Mouse (Mus musculus) CH12F3 (cell line): ENCODE measurements around the gene Dusp18.

Experiments
- in situ Hi-C: fragments of 300-500 bp; cut with MboI; formaldehyde crosslinking; loops from 2 replicates; pipeline ENCODE4 v1.14.3; 2020; ENCODE audit warnings: low sequenced_read_pairs

Dusp18 gene

DNA sequence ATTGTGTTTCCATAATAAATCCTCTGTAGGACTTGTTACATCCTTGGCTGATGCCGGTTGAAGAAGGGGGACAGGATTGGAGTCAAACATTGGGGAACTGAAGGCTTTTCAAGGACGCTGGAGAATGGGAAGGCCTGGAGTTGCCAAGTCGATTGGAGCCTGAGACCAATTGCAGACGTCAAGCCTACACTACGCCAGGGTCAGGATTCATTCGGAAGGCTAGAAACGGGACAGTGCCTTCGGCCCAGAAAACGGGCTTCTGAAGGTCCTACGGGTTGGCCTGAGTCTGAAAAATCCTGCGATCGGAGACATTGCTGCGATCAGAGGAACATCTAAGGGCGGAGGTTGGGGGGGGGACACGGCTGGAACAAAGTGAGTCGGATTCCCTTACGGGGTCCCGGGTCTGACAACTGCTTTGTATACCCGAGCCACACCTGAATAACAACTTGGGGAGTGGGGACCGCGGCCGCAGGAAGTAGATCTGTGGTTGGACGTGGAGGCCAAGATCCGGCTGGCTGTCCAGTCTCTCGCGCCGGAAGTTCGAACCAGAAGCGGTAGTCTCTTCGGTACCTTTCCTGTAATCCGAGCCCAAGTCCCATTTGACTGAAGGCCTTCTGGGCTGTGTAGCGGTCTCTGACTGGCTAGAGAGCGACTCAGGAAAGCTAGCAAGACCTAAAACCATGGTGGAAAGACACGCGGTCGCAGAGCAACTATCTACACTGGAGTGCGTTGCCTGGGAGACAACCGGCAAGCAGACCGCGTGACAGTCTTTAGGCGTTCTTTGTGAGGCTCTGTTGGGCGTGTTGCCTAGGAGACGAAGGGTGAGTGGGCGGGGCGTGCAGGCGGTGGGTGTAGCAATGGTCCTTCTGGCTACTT is at the start of gene Dusp18, which contains the start of gene 4921536K21Rik:
Gene Dusp18, plus strand, starts transcription at position 835 of the 876 bp plus-strand sequence.
Gene 4921536K21Rik, minus strand, starts transcription at position 693 of the 876 bp plus-strand sequence.
- in situ Hi-C loops = no loop called here

DNA sequence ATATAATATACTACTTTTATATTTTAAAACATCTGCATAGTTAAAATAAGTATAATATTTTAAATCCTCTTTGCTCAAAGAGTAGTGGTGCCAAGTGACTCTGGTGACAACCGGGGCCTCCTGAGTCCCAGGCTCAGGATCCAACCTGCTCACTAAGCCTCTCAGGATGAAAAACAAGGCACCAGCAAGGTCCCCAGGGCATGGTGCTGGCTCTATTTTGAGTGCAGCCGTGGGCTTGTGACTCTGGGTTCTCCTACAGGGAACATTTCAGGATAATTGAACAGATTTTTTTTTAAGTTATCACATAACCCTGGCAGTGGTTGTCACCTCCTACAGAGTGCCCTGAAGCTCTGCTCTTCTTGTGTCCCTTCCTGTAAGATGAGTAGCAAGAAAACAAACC is 48.7 kb upstream of the Dusp18 start:
- in situ Hi-C loops = no loop called here

DNA sequence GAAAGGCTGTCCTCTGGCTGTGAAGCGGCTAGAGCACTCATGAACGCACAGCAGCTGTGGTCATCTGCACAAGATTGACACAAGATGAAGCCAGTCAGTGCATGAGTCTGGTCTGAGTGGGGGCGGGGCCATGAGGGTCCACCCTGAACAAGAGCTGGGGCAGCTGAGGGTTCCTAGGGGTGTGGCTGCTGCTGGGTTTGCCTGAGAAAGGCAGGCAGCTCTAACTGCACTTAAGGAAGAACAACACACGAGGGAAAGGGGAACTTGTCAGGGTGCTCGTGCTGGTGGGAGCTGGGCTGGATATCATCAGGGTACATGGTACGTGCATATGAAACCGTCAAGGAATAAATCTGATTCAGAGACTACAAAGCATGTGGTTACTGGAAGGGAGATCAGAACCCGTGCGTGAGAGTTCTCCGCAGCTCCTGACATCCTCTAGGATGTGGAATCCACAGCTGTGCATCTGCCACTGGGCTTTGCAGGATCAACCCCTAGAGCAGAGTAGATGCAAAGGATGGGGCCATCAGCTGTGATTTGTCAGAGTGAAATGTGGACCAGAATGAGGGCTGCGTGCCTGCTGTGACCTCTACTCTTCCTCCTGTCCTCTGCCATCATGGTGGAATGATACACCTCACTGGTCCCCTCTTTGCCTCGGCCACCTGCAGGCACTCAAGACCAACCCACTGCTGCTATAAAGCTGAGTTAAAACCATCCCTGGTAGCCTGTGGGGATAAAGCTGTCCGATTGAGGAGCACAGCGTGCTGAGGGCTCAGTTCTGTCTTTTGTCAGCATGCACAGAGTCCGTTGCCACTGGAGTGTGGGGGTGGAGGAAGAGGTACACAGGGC is 45.3 kb upstream of the Dusp18 start:
- in situ Hi-C loops = no loop called here

DNA sequence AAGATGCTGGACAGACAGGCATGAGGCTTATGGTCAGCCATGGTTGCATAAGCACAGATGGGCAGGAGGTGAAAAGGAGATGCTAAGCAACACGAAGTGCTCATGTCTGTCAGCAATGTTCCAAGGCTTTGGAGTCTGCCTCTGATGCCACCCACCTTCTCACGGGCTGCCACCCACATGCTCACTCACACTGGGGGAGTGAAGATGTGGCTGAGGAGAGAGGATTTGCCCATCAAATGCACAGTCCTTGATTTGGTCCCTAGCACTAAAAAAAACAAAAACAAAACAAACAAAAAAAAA is 44.8 kb upstream of the Dusp18 start:
- in situ Hi-C loops = no loop called here

DNA sequence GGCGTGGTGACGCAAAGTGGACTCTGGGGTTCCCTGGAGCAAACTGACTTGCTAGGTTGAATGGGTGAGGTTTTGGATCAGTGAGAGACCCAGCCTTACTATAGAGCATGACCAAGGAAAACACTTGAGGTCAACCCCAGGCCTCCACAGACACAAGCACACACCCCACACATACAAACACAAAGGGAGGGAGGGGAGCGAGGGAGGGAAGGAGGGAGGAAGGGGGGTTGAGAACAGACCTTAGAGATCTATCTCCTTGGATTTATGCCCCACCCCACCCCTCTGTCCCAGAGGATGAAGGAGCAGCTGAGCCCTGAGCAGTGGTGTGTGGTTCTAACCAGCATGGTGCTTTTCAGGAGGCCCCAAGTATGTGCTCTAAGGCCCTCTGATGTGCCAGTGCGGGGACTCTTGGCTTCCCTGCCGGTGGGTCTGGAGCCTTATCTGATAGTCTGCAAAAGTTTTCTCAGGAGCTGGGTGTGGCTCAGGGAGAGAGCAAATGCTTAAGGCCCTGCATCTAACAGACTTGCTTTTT is 44.2 kb upstream of the Dusp18 start:
- in situ Hi-C loops = no loop called here

- in situ Hi-C loops = no loop called here
These were observed 43.2 kb upstream of the Dusp18 start for GRCm38 (mm10) chr11:3851872-3852271.

GRCm38 (mm10) chr11:3853031-3853430 is 42.0 kb upstream of the Dusp18 start:
- in situ Hi-C loops = no loop called here

DNA sequence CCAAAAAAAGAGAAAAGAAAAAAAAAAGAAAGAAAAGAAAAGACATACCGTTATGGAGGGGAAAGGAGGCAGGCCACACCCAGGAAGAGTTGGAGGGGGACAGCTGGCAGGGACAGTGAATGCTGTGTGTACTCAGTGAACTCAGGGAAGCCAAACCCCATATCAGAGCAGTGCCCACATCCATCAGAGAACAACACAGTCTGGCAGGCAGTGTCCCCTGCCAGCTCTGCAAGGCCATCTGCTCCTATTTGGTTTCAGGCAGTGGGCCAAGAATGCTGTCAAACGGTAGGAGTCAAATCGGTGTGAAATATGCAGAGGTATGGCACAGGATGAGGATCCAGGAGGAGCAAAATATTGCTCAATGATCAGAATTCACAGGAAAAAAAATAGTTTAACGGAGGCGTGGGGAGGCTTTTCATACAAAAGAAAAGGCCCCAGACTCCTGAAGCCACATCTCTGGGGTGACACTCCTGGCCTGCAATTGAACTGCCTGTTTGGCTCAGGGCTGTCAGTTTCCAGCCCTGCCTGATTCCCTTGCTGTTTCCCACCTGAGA is 41.5 kb upstream of the Dusp18 start:
- in situ Hi-C loops = no loop called here

DNA sequence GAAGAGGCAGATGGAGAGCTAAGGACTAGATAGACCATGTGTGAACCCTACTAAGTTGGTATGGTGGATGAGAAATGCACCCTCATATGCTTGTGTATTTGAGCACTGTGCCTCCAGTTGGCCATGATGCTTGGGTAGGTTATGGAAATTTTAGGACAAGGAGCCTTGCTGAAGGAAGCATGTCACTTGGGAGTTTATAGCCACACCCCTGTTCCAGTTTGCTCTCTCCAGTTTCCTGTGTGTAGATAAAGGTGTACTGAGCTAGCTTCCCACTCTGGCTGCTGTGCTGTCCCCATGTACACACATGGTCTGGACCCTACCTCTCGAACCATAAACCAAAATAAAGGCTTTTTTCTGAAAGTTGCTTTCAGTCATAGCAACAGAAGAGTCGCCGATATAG is 40.9 kb upstream of the Dusp18 start:
- in situ Hi-C loops = no loop called here

DNA sequence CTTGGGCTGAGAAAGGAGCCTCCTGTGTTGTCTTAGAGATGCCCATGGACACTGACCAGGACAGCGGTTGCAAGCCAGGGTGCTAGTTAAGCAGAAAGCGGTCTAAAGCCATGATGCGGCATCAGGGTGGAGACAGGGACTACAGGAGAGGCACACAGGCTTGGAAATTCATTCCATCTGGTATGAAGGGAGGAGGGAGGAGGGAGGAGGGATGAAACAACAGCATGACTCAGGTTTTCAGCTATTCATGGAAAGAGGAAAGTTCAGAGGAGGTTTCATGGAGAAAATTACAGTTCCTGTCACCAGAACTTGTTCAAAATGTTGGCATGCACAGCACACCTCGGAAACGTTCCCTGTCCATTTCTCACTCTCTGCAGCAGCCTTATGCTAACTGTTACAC is 39.2 kb upstream of the Dusp18 start:
- in situ Hi-C loops = no loop called here

- in situ Hi-C loops = no loop called here
These were observed 37.1 kb upstream of the Dusp18 start for GRCm38 (mm10) chr11:3857902-3858301.

GRCm38 (mm10) chr11:3859778-3860177 is 35.3 kb upstream of the Dusp18 start:
- in situ Hi-C loops = no loop called here

- in situ Hi-C loops = no loop called here
These were observed 34.7 kb upstream of the Dusp18 start for GRCm38 (mm10) chr11:3860361-3860760.

DNA sequence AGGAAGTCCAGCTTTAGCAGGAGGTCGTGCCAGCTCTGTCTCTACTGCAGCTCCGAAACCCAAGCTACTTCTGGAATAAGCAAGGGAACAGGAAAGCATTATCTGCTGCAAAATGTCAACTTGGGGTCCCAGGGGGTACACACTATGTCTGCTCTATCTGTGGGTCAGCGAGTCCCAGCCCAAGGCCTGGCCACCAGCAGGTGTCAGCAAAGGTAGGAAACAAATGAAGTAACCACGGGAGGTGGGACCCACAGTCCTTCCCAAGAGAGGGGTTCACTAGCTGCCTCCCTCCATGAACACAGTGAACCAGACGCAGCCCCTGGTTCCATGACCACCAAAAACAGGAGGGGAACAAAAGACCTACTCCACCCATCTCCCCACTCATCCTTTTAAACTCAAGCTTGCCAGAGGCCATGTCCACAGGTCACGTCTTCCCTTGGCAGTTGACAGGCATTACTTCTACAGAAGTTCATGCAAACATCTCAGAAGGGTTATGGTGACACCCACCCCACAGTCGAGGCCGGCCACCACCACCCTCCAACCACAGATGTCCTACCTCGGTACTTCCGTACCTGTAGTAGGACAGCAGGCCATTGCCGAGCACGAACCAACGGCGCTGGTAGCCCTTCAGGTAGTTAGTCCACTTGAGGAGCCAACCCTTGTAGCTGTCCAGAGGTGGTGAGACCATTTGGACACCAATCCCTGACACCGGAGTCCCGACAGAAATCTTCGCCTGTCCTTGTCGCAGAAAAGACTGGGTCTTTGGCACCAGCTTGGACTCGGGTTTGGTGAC is 32.2 kb upstream of the Dusp18 start:
- in situ Hi-C loops = no loop called here

DNA sequence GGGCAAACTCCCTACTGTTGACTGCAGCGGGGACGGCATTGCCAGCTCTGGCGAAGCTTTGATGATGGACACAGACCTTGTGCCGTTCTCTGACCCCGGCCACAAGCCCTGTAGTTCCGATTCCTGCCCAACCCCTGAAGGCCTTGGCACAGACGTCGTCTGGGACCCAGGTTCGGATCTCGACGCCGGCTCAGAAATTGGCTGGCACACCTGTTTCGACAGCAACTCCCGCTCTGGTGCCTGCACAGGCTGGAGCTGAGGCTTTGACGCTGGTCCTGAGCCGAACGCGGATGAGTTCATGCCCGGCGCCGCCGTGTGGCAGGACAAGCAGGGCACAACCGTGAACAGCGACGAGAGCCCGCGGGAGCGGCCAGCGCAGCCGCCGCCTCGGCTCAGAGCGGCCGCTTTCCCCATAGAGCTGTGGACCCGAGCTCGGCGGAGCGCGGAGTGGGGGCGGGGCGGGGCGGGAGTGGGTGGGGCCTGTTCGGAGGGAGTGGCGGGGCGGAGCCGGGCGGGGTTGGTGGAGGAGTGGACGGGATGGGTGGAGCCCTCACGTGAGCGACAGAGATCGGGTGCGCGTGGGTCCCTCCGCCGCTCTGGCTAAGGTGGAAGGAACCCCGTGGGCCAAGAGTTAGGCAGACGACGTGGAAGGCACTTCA is 31.5 kb upstream of the Dusp18 start, which contains the start of gene Osbp2:
Gene Osbp2, minus strand, starts transcription at position 450 of the 659 bp plus-strand sequence.
- in situ Hi-C loops = no loop called here

- in situ Hi-C loops = no loop called here
These were observed 30.7 kb upstream of the Dusp18 start for GRCm38 (mm10) chr11:3864343-3864742.

- in situ Hi-C loops = no loop called here
These were observed 18.6 kb upstream of the Dusp18 start for GRCm38 (mm10) chr11:3876419-3876818.

- in situ Hi-C loops = no loop called here
These were observed 16.4 kb upstream of the Dusp18 start for GRCm38 (mm10) chr11:3878660-3879059.

DNA sequence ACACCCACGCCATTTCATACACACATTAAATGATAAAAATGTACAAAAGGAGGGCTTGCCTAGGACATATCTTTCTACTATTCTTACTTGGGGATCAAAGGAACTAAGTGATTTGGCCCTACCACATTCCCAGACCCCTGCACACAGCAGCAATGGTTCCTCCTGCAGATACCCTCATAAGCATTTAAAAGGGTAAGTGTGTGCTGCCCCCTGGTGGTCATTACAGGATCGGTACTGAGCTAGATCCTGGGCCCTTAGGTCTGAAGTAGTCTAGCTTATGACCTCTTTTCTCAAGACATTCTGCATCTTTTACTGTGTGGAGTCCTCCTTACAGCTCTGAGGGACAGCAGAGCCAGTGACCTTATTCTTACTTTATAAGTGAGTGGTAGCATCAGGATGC is 15.2 kb upstream of the Dusp18 start:
- in situ Hi-C loops = no loop called here

DNA sequence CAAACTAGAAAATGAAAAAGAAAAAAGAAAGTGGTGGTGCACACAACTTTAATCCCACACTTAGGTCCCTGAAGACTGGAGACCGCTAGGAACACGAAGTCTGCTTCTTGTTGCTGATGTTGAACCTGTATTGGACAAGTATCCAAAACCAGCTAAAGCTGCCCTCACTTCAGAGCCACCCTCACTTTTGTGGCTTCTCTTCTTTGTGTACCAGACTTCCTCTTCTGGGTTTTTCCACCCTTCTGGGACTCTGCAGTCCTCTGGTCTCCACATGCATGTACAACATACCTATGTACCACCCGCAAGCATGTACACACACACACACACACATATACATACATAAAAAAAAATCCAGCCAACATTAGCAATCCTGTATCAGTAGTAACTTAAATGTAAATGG is 11.3 kb upstream of the Dusp18 start:
- in situ Hi-C loops = no loop called here
